Mouse (Mus musculus) midbrain, embryonic 12.5 days (tissue): ENCODE measurements around the gene Dync1li2. TPM values are rescaled to one million over a fixed set of nuclear protein-coding genes. Genes with fewer than 3 reads are reported as not detected.

Experiments used
- ATAC-seq: fragments of 200-750 bp; cut with Nextera tagmentation; 2 replicates; pipeline ENCODE4 v1.8.0; 2017; ENCODE audit warnings: low read depth, moderate TSS enrichment, moderate library complexity; ENCODE audit not compliant: low FRiP score
- H3K27ac ChIP-seq: fragments of 300-500 bp; sonication (generic); replicated peaks from 2 replicates; pipeline ENCODE4 v1.5.1; 2016; ENCODE audit warnings: mild to moderate bottlenecking
- H3K27me3 ChIP-seq: fragments of 300-500 bp; sonication (generic); 2 replicates; pipeline ENCODE4 v1.6.1; 2016; ENCODE audit warnings: mild to moderate bottlenecking
- H3K36me3 ChIP-seq: fragments of 300-500 bp; sonication (generic); 2 replicates; pipeline ENCODE4 v1.6.1; 2016
- H3K4me1 ChIP-seq: fragments of 300-500 bp; sonication (generic); 2 replicates; pipeline ENCODE4 v1.6.1; 2016
- H3K4me2 ChIP-seq: fragments of 300-500 bp; sonication (generic); replicated peaks from 2 replicates; pipeline ENCODE4 v1.6.1; 2016; ENCODE audit warnings: mild to moderate bottlenecking, moderate library complexity
- H3K4me3 ChIP-seq: fragments of 300-500 bp; sonication (generic); 2 replicates; pipeline ENCODE4 v1.5.1; 2016; ENCODE audit warnings: mild to moderate bottlenecking
- H3K9ac ChIP-seq: fragments of 300-500 bp; sonication (generic); replicated peaks from 2 replicates; pipeline ENCODE4 v1.6.1; 2016; ENCODE audit warnings: mild to moderate bottlenecking, moderate library complexity
- H3K9me3 ChIP-seq: fragments of 300-500 bp; sonication (generic); 2 replicates; pipeline ENCODE4 v1.6.1; 2016; ENCODE audit warnings: mild to moderate bottlenecking
- WGBS: fragments of 180-500 bp; shearing (Covaris S2); methylation state at CpG from one replicate; pipeline ENCODE4 v1.1.7; 2016; 5-methylcytosine and 5-hydroxymethylcytosine counted together
- polyA plus RNA-seq: library from polyadenylated mRNA; unstranded; fragments of >200 nt; fragmentation: Nextera tagmentation; extraction: Ambion mirVana; gene quantifications from 2 replicates; pipeline ENCODE4 v1.2.1, GENCODE M21; 2016

The Dync1li2 gene
- polyA plus RNA-seq, 1 experiment from 2014 or later: 132 TPM

GRCm38 (mm10) chr8:104393767-104394166 is 49.1 kb downstream of the Dync1li2 start:
- 75% methylated on average over 6 of the region's 6 CpGs for WGBS
- H3K27me3 ChIP-seq: no peaks in the 10 kb centered on the region
- peaks cover 19% of the 10 kb centered on the region for H3K4me1 ChIP-seq
- H3K4me3 ChIP-seq: no peak overlapping the region
- H3K4me2 ChIP-seq: peak overlapping the region; percentile 91; the same call in 1 of the 2 replicates
- no peak for ATAC-seq
- no peak overlapping the region for H3K9ac ChIP-seq
- H3K9me3 ChIP-seq: no peaks in the 10 kb centered on the region; the same call in 1 of the 2 replicates
- H3K27ac ChIP-seq: no peak overlapping the region
- H3K36me3 ChIP-seq: no peaks in the 10 kb centered on the region

- 97% methylated on average over 7 of the region's 7 CpGs for WGBS
- no peaks in the 10 kb centered on the region; the same call in 1 of the 2 replicates for H3K9me3 ChIP-seq
Measured at GRCm38 (mm10) chr8:104393139-104393538, 49.7 kb downstream of the Dync1li2 start.

GRCm38 (mm10) chr8:104390245-104390644 is 52.6 kb downstream of the Dync1li2 start:
- H3K27me3 ChIP-seq: no peaks in the 10 kb centered on the region
- H3K4me2 ChIP-seq: no peak overlapping the region
- no peaks in the 10 kb centered on the region for H3K9me3 ChIP-seq
- H3K9ac ChIP-seq: no peak overlapping the region
- 88% methylated on average over 8 of the region's 8 CpGs for WGBS
- H3K36me3 ChIP-seq: no peaks in the 10 kb centered on the region
- peaks cover 30% of the 10 kb centered on the region for H3K4me1 ChIP-seq
- no peak for ATAC-seq
- H3K4me3 ChIP-seq: no peak overlapping the region
- H3K27ac ChIP-seq: no peak overlapping the region

More at GRCm38 (mm10) chr8:104393139-104393538, 49.7 kb downstream of the Dync1li2 start:
- H3K4me3 ChIP-seq: no peak overlapping the region
- no peak overlapping the region for H3K9ac ChIP-seq
- no peaks in the 10 kb centered on the region for H3K27me3 ChIP-seq
- ATAC-seq: no peak
- peaks cover 19% of the 10 kb centered on the region for H3K4me1 ChIP-seq
- no peak overlapping the region for H3K27ac ChIP-seq
- H3K4me2 ChIP-seq: no peak overlapping the region
- no peaks in the 10 kb centered on the region for H3K36me3 ChIP-seq

GRCm38 (mm10) chr8:104387980-104388379 is 54.9 kb downstream of the Dync1li2 start:
- Histone ChIP-seq H3K4me2 (no peak overlapping the region), H3K36me3 (no peaks in the 10 kb centered on the region), H3K27me3 (no peaks in the 10 kb centered on the region), H3K4me3 (no peak overlapping the region), H3K9ac (no peak overlapping the region), H3K27ac (no peak overlapping the region), H3K9me3 (no peaks in the 10 kb centered on the region), H3K4me1 (peaks cover 18% of the 10 kb centered on the region)
- WGBS: 89% methylated on average over 2 of the region's 2 CpGs
- 0 out of 2 replicates have a peak, but pooled peaks have one; percentile 50 for ATAC-seq

- no peak overlapping the region for H3K4me3 ChIP-seq
- H3K4me2 ChIP-seq: no peak overlapping the region
- no peaks in the 10 kb centered on the region for H3K36me3 ChIP-seq
- WGBS: 68% methylated on average over 7 of the region's 7 CpGs
- no peak overlapping the region for H3K9ac ChIP-seq
- H3K4me1 ChIP-seq: peaks cover 18% of the 10 kb centered on the region
- H3K27ac ChIP-seq: no peak overlapping the region
- H3K9me3 ChIP-seq: no peaks in the 10 kb centered on the region
- H3K27me3 ChIP-seq: no peaks in the 10 kb centered on the region
- ATAC-seq: no peak
Measured at GRCm38 (mm10) chr8:104387501-104387900, 55.3 kb downstream of the Dync1li2 start.

- no peak for ATAC-seq
- Histone ChIP-seq H3K4me2 (no peak overlapping the region), H3K27ac (no peak overlapping the region), H3K4me1 (peaks cover 21% of the 10 kb centered on the region), H3K9ac (no peak overlapping the region; the same call in 1 of the 2 replicates), H3K4me3 (no peak overlapping the region), H3K27me3 (no peaks in the 10 kb centered on the region), H3K36me3 (no peaks in the 10 kb centered on the region), H3K9me3 (no peaks in the 10 kb centered on the region)
- 9% methylated on average over 4 of the region's 4 CpGs for WGBS
Measured at GRCm38 (mm10) chr8:104386693-104387092, 56.2 kb downstream of the Dync1li2 start.

GRCm38 (mm10) chr8:104383977-104384376 is 58.9 kb downstream of the Dync1li2 start:
- WGBS: 80% methylated on average over 3 of the region's 3 CpGs
- Histone ChIP-seq H3K9me3 (no peaks in the 10 kb centered on the region), H3K4me3 (no peak overlapping the region), H3K27me3 (no peaks in the 10 kb centered on the region), H3K4me2 (no peak overlapping the region), H3K4me1 (peaks cover 25% of the 10 kb centered on the region), H3K36me3 (no peaks in the 10 kb centered on the region), H3K27ac (no peak overlapping the region), H3K9ac (no peak overlapping the region)
- ATAC-seq: no peak

GRCm38 (mm10) chr8:104383296-104383695 is 59.6 kb downstream of the Dync1li2 start:
- H3K9ac ChIP-seq: no peak overlapping the region
- peaks cover 25% of the 10 kb centered on the region for H3K4me1 ChIP-seq
- ATAC-seq: no peak
- no peak overlapping the region for H3K4me3 ChIP-seq
- no peaks in the 10 kb centered on the region for H3K36me3 ChIP-seq
- no peaks in the 10 kb centered on the region for H3K27me3 ChIP-seq
- 96% methylated on average over 2 of the region's 2 CpGs for WGBS
- no peak overlapping the region for H3K27ac ChIP-seq
- no peaks in the 10 kb centered on the region for H3K9me3 ChIP-seq
- no peak overlapping the region for H3K4me2 ChIP-seq

- no peak overlapping the region for H3K4me3 ChIP-seq
- H3K4me1 ChIP-seq: peaks cover 16% of the 10 kb centered on the region
- no peak overlapping the region for H3K27ac ChIP-seq
- 89% methylated on average over 5 of the region's 5 CpGs for WGBS
- no peaks in the 10 kb centered on the region for H3K36me3 ChIP-seq
- no peak for ATAC-seq
- no peak overlapping the region for H3K9ac ChIP-seq
- no peaks in the 10 kb centered on the region for H3K9me3 ChIP-seq
- no peak overlapping the region for H3K4me2 ChIP-seq
- H3K27me3 ChIP-seq: no peaks in the 10 kb centered on the region
Measured at GRCm38 (mm10) chr8:104380961-104381411, 61.9 kb downstream of the Dync1li2 start.

- Histone ChIP-seq H3K27me3 (no peaks in the 10 kb centered on the region), H3K27ac (no peak overlapping the region), H3K4me2 (no peak overlapping the region), H3K36me3 (no peaks in the 10 kb centered on the region), H3K4me3 (no peak overlapping the region), H3K4me1 (peaks cover 19% of the 10 kb centered on the region), H3K9me3 (no peaks in the 10 kb centered on the region), H3K9ac (no peak overlapping the region)
- ATAC-seq: no peak
- 97% methylated on average over 7 of the region's 7 CpGs for WGBS
Measured at GRCm38 (mm10) chr8:104380269-104380668, 62.6 kb downstream of the Dync1li2 start.

GRCm38 (mm10) chr8:104379301-104379836 is 63.5 kb downstream of the Dync1li2 start:
- no peak overlapping the region for H3K4me2 ChIP-seq
- peaks cover 25% of the 10 kb centered on the region for H3K4me1 ChIP-seq
- H3K9me3 ChIP-seq: no peaks in the 10 kb centered on the region
- H3K9ac ChIP-seq: no peak overlapping the region
- no peak overlapping the region for H3K4me3 ChIP-seq
- no peaks in the 10 kb centered on the region for H3K36me3 ChIP-seq
- 58% methylated on average over 10 of the region's 10 CpGs for WGBS
- no peak for ATAC-seq
- H3K27ac ChIP-seq: no peak overlapping the region
- no peaks in the 10 kb centered on the region for H3K27me3 ChIP-seq

- Histone ChIP-seq H3K9ac (no peak overlapping the region), H3K4me3 (no peak overlapping the region), H3K27ac (no peak overlapping the region), H3K36me3 (no peaks in the 10 kb centered on the region), H3K4me2 (no peak overlapping the region), H3K9me3 (no peaks in the 10 kb centered on the region), H3K4me1 (peaks cover 19% of the 10 kb centered on the region), H3K27me3 (no peaks in the 10 kb centered on the region)
- no peak for ATAC-seq
- WGBS: 38% methylated on average over 11 of the region's 11 CpGs
Measured at GRCm38 (mm10) chr8:104376669-104377068, 66.2 kb downstream of the Dync1li2 start.

- H3K36me3 ChIP-seq: no peaks in the 10 kb centered on the region
- no peak overlapping the region for H3K4me2 ChIP-seq
- no peaks in the 10 kb centered on the region for H3K9me3 ChIP-seq
- H3K27me3 ChIP-seq: no peaks in the 10 kb centered on the region
- no peak overlapping the region for H3K4me3 ChIP-seq
- H3K4me1 ChIP-seq: peaks cover 19% of the 10 kb centered on the region
- H3K27ac ChIP-seq: no peak overlapping the region
- no peak for ATAC-seq
- no peak overlapping the region for H3K9ac ChIP-seq
- 62% methylated on average over 5 of the region's 5 CpGs for WGBS
Measured at GRCm38 (mm10) chr8:104375959-104376358, 66.9 kb downstream of the Dync1li2 start.
